In the genomic region with DNA sequence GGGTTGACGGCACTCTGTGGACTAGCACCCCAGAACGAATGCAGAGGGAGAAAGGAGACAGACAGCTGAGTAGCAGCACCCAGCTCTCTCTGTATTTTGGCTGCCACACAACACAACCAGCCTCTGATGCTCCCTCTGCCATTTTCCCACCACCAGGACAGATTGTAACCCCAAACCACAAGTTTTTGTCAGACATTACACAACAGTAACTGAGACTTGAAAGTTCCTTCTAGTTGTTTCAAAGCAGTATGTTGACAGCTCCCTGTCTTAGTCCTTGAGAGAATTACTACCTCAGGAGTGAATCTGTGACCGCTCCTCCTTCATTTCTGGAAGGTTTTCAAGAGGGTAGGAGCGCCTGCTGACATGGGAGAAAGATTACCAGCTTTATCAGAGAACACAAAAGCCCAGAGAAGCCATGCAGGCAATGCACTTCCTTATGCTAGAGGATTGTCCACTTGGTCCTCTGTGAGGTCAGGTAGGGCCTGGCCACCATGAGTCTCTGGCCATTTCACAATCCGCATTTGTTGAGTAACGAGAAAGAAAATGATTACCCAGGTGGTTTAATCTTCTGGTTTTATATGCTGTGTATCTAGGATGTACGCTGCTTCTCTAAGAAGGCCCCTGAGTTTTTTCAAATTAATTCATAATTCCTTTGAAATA, we compare ENCODE assay signal across 13 mouse cellular contexts.
"Had no signal": no experiment of that assay in that cellular context is flagged by ENCODE, and none has a peak within 500 bp of the region (broad histone marks: within the 10 kb centered on the region; RNA-seq: fewer than 3 reads in every experiment).

No protein-coding gene starts in this region.

- H3K9me3 ChIP-seq: limb, embryonic 15.5 days; liver, embryonic 12.5 days; midbrain, embryonic 10.5 days; neural tube, embryonic 13.5 days had no signal

- H3K4me1 ChIP-seq: liver, embryonic 12.5 days had no signal

- H3K4me3 ChIP-seq: limb, embryonic 15.5 days; liver, embryonic 12.5 days; midbrain, embryonic 10.5 days; neural tube, embryonic 13.5 days had no signal

- H3K27me3 ChIP-seq: limb, embryonic 15.5 days; liver, embryonic 12.5 days; neural tube, embryonic 13.5 days had no signal

- H3K4me2 ChIP-seq: limb, embryonic 15.5 days; liver, embryonic 12.5 days; lung, embryonic 14.5 days; neural tube, embryonic 13.5 days had no signal

- ATAC-seq: intestine, postnatal 0 days; liver, embryonic 12.5 days had no signal

- DNase-seq: kidney, adult 9 months; layer of hippocampus, adult 9-11 months; layer of hippocampus, postnatal 36 days; lung, embryonic 14.5 days; lung, postnatal 14 days; right cerebral cortex, postnatal 25 days; thymus, postnatal 36 days had no signal

- H3K27ac ChIP-seq: kidney, postnatal 0 days; limb, embryonic 15.5 days; liver, embryonic 12.5 days; midbrain, embryonic 10.5 days; neural tube, embryonic 13.5 days had no signal

- H3K9ac ChIP-seq: limb, embryonic 15.5 days; liver, embryonic 12.5 days; lung, embryonic 14.5 days; neural tube, embryonic 13.5 days had no signal

- H3K36me3 ChIP-seq: limb, embryonic 15.5 days; liver, embryonic 12.5 days; midbrain, embryonic 10.5 days; neural tube, embryonic 13.5 days had no signal
